Mouse (Mus musculus) embryonic facial prominence, embryonic 11.5 days (tissue): ENCODE data around the gene Pop5. TPM values are rescaled to one million over a fixed set of nuclear protein-coding genes. Genes with fewer than 3 reads are reported as not detected.

ENCODE experiments used
- ATAC-seq: fragments of 200-750 bp; cut with Nextera tagmentation; replicated peaks from 2 replicates; pipeline ENCODE4 v1.8.0; 2017; ENCODE audit warnings: low read depth; ENCODE audit not compliant: insufficient number of reproducible peaks, low FRiP score, low TSS enrichment
- DNase-seq: peaks from one replicate; pipeline ENCODE4 v3.0.0-alpha.2; 2015; ENCODE audit warnings: low spot score
- H3K27ac ChIP-seq: fragments of 300-500 bp; sonication (generic); replicated peaks from 2 replicates; pipeline ENCODE4 v1.5.1; 2014; ENCODE audit warnings: mild to moderate bottlenecking, low read depth, low read length, control low read depth
- H3K27me3 ChIP-seq: fragments of 300-500 bp; sonication (generic); 2 replicates; pipeline ENCODE4 v1.6.1; 2014; ENCODE audit warnings: mild to moderate bottlenecking, low read length, moderate library complexity, mixed read lengths; ENCODE audit not compliant: control insufficient read depth, insufficient read depth
- H3K36me3 ChIP-seq: fragments of 300-500 bp; sonication (generic); replicated peaks from 2 replicates; pipeline ENCODE4 v1.6.1; 2014; ENCODE audit warnings: low read depth, mild to moderate bottlenecking, low read length, moderate library complexity, mixed read lengths; ENCODE audit not compliant: control insufficient read depth, insufficient read depth
- H3K4me1 ChIP-seq: fragments of 300-500 bp; sonication (generic); 2 replicates; pipeline ENCODE4 v1.6.1; 2014; ENCODE audit warnings: low read length, mixed read lengths; ENCODE audit not compliant: control insufficient read depth, insufficient read depth
- H3K4me2 ChIP-seq: fragments of 300-500 bp; sonication (generic); 2 replicates; pipeline ENCODE4 v1.6.1; 2014; ENCODE audit warnings: low read depth, mild to moderate bottlenecking, control low read depth, low read length, moderate library complexity
- H3K4me3 ChIP-seq: fragments of 300-500 bp; sonication (generic); 2 replicates; pipeline ENCODE4 v1.5.1; 2014; ENCODE audit warnings: low read depth, low read length, control low read depth
- H3K9ac ChIP-seq: fragments of 300-500 bp; sonication (generic); replicated peaks from 2 replicates; pipeline ENCODE4 v1.6.1; 2014; ENCODE audit warnings: mild to moderate bottlenecking, control low read depth, low read length
- H3K9me3 ChIP-seq: fragments of 300-500 bp; sonication (generic); replicated peaks from 2 replicates; pipeline ENCODE4 v1.6.1; 2016; ENCODE audit warnings: mild to moderate bottlenecking, low read length, inconsistent platforms, mixed read lengths; ENCODE audit not compliant: control insufficient read depth
- WGBS: fragments of 180-500 bp; shearing (Covaris S2); extraction: QIAGEN DNeasy Blood & Tissue Kit; methylation state at CpG from one replicate; pipeline ENCODE4 v1.1.7; 2014; 5-methylcytosine and 5-hydroxymethylcytosine counted together
- polyA plus RNA-seq: library from polyadenylated mRNA; unstranded; fragments of >200 nt; fragmentation: Nextera tagmentation; extraction: Ambion mirVana; gene quantifications from 2 replicates; pipeline ENCODE4 v1.2.1, GENCODE M21; 2014

Gene Pop5
- polyA plus RNA-seq, result 101 and 108 TPM in 2 replicates

GRCm38 (mm10) chr5:115235786-115236263 is at the start of gene Pop5:
Gene Pop5 (plus strand): TSS chr5:115235836.
- peak within 1 kb of the TSS; percentile 48 for H3K4me3 ChIP-seq
- no peaks in the 10 kb centered on the region for H3K9me3 ChIP-seq
- H3K4me2 ChIP-seq, result peak within 1 kb of the TSS; percentile 93
- H3K9ac ChIP-seq, result peak within 1 kb of the TSS; percentile 58
- DNase-seq, result peak; percentile 93
- no peak within 1 kb of the TSS for H3K27ac ChIP-seq
- no peaks in the 10 kb centered on the region; the same call in 1 of the 2 replicates for H3K4me1 ChIP-seq
- under 1% methylated on average over 21 of the region's 21 CpGs for WGBS
- H3K27me3 ChIP-seq, result peaks cover 3% of the 10 kb centered on the region
- peak; percentile 53 for ATAC-seq
- H3K36me3 ChIP-seq, result no peaks in the 10 kb centered on the region; the same call in 1 of the 2 replicates

- Histone ChIP-seq H3K9me3 (no peaks in the 10 kb centered on the region), H3K4me1 (no peaks in the 10 kb centered on the region), H3K9ac (no peak overlapping the region; the same call in 1 of the 2 replicates), H3K36me3 (no peaks in the 10 kb centered on the region), H3K4me2 (peak overlapping the region; percentile 3; the same call in 1 of the 2 replicates), H3K27me3 (peaks cover 14% of the 10 kb centered on the region), H3K27ac (no peak overlapping the region), H3K4me3 (no peak overlapping the region)
- no peak for ATAC-seq
- 43% methylated on average over 17 of the region's 17 CpGs for WGBS
- no peak for DNase-seq
Observed at GRCm38 (mm10) chr5:115186371-115187073, 49.1 kb upstream of the Pop5 start.

GRCm38 (mm10) chr5:115187188-115188131 is 48.2 kb upstream of the Pop5 start:
- H3K9me3 ChIP-seq, result no peaks in the 10 kb centered on the region
- ATAC-seq (peak; percentile 77), DNase-seq (peak; percentile 95)
- H3K4me1 ChIP-seq, result peaks cover 3% of the 10 kb centered on the region
- no peak overlapping the region for H3K4me3 ChIP-seq
- no peaks in the 10 kb centered on the region for H3K36me3 ChIP-seq
- WGBS, result 14% methylated on average over 26 of the region's 26 CpGs
- H3K4me2 ChIP-seq, result no peak overlapping the region; the same call in 1 of the 2 replicates
- H3K27me3 ChIP-seq, result peaks cover 23% of the 10 kb centered on the region
- no peak overlapping the region for H3K27ac ChIP-seq
- H3K9ac ChIP-seq, result no peak overlapping the region

GRCm38 (mm10) chr5:115188824-115189223 is 46.8 kb upstream of the Pop5 start:
- DNase-seq, result peak; percentile 56

GRCm38 (mm10) chr5:115190081-115190480 is 45.6 kb upstream of the Pop5 start:
- Histone ChIP-seq H3K4me1 (peaks cover 10% of the 10 kb centered on the region), H3K4me2 (no peak overlapping the region), H3K27ac (no peak overlapping the region), H3K9me3 (no peaks in the 10 kb centered on the region), H3K36me3 (no peaks in the 10 kb centered on the region), H3K9ac (no peak overlapping the region), H3K4me3 (no peak overlapping the region), H3K27me3 (peaks cover 41% of the 10 kb centered on the region)
- ATAC-seq (no peak), DNase-seq (no peak)
- WGBS, result 65% methylated on average over 12 of the region's 12 CpGs

More at GRCm38 (mm10) chr5:115188824-115189223, 46.8 kb upstream of the Pop5 start:
- H3K27me3 ChIP-seq, result peaks cover 36% of the 10 kb centered on the region
- no peaks in the 10 kb centered on the region for H3K9me3 ChIP-seq
- no peak for ATAC-seq
- no peak overlapping the region for H3K4me2 ChIP-seq
- no peak overlapping the region for H3K27ac ChIP-seq
- no peaks in the 10 kb centered on the region for H3K36me3 ChIP-seq
- H3K9ac ChIP-seq, result no peak overlapping the region
- no peak overlapping the region for H3K4me3 ChIP-seq
- H3K4me1 ChIP-seq, result peaks cover 10% of the 10 kb centered on the region
- WGBS, result 55% methylated on average over 5 of the region's 5 CpGs

GRCm38 (mm10) chr5:115191880-115192827 is 43.5 kb upstream of the Pop5 start:
- Histone ChIP-seq H3K4me2 (peak overlapping the region; percentile 19), H3K27me3 (peaks cover 41% of the 10 kb centered on the region)

GRCm38 (mm10) chr5:115192828-115193195 is 42.8 kb upstream of the Pop5 start:
- peak overlapping the region; percentile 55 for H3K4me3 ChIP-seq
- H3K9ac ChIP-seq, result no peak overlapping the region
- WGBS, result 12% methylated on average over 7 of the region's 7 CpGs
- DNase-seq, result no peak
- ATAC-seq, result no peak
- H3K27me3 ChIP-seq, result peaks cover 41% of the 10 kb centered on the region
- H3K36me3 ChIP-seq, result no peaks in the 10 kb centered on the region
- H3K4me2 ChIP-seq, result peak overlapping the region; percentile 100
- H3K27ac ChIP-seq, result no peak overlapping the region
- no peaks in the 10 kb centered on the region for H3K9me3 ChIP-seq
- peaks cover 10% of the 10 kb centered on the region for H3K4me1 ChIP-seq

More at GRCm38 (mm10) chr5:115191880-115192827, 43.5 kb upstream of the Pop5 start:
- H3K9ac ChIP-seq, result peak overlapping the region; percentile 18
- H3K36me3 ChIP-seq, result no peaks in the 10 kb centered on the region
- DNase-seq, result peak; percentile 38
- no peaks in the 10 kb centered on the region for H3K9me3 ChIP-seq
- H3K4me3 ChIP-seq, result no peak overlapping the region
- H3K4me1 ChIP-seq, result peaks cover 10% of the 10 kb centered on the region
- WGBS, result 9% methylated on average over 29 of the region's 29 CpGs
- H3K27ac ChIP-seq, result no peak overlapping the region
- no peak; the same call in 1 of the 2 replicates for ATAC-seq
